Mouse (Mus musculus) embryonic fibroblast, embryonic 13.5 days (primary cell): ENCODE data around the gene Gm21425.
"Not testable (repeated sequence)": the region's sequence is repeated elsewhere in the genome, so short reads cannot be mapped to it uniquely, and the experiment has no call there.

ENCODE experiments used
- CTCF ChIP-seq: IDR thresholded peaks from 2 replicates; pipeline ENCODE4 v1.5.1; 2011; ENCODE audit warnings: mild to moderate bottlenecking, control low read depth, low read length, moderate library complexity, borderline replicate concordance; ENCODE audit not compliant: insufficient read depth
- POLR2A ChIP-seq: IDR thresholded peaks from 2 replicates; pipeline ENCODE4 v1.6.1; 2011; ENCODE audit warnings: low read depth, mild to moderate bottlenecking, control low read depth, low read length, moderate library complexity

DNA sequence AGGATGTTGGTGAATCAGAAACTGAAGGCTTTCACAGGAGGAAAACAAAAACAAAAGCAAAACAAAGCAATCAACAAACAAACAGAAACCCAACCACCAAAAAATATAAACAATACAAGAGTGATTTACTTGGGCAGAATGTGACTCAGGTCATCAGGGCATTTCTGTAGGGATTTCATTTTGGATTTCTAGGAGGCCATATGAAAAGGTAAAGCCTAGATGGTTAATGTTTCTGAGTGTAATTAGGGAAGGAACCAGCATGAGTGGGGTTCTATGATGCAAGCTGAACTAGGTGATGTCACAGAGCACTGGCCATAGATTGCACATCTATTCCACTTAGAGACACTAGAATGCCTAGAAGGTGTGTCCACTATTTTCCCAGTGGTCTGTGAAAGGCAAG lies at the start of gene Gm21425:
- TF ChIP-seq POLR2A, CTCF: not testable (repeated sequence)
